Mouse (Mus musculus): ENCODE measurements around the gene Esr1.

- TF ChIP-seq CTCF (IDR thresholded peaks at IDR 0.05; ENCODE audit: control insufficient read depth, insufficient read depth, insufficient replicate concordance, low read depth, low read length) = no peak
- no peak for TF ChIP-seq POLR2A (IDR thresholded peaks at IDR 0.05; ENCODE audit: control insufficient read depth, low read depth, low read length)
Observed at GRCm38 (mm10) chr10:5027208-5027607, 415.8 kb downstream of the Esr1 start.
